Mouse (Mus musculus) urinary bladder, postnatal 36 days (tissue): ENCODE measurements around the gene Ndufs5.

Experiments used
- DNase-seq, 2 experiments: peaks; one replicate each; pipeline ENCODE4 v3.0.0; 2022; ENCODE audit warnings: low spot score in 2 of 2, mixed read lengths in 1 of 2

The Ndufs5 gene

GRCm38 (mm10) chr4:123717574-123718433, at the start of gene Ndufs5:
TSS of gene Ndufs5 (minus strand) at chr4:123718202.
- DNase-seq: peak; percentile 94 to 95

GRCm38 (mm10) chr4:123765071-123765470, 47.1 kb upstream of the Ndufs5 start:
- no peak for DNase-seq

- peak in 1 of 2 experiments; percentile 14 for DNase-seq
Observed at GRCm38 (mm10) chr4:123758306-123758705, 40.3 kb upstream of the Ndufs5 start.

GRCm38 (mm10) chr4:123750707-123751312, 32.8 kb upstream of the Ndufs5 start:
- peak; percentile 22 to 40 for DNase-seq

- peak; percentile 97 for DNase-seq
Observed at GRCm38 (mm10) chr4:123750152-123750651, 32.2 kb upstream of the Ndufs5 start, which contains the start of gene Akirin1. TSS of gene Akirin1 (minus strand) at chr4:123750345.

GRCm38 (mm10) chr4:123749484-123750130, 31.6 kb upstream of the Ndufs5 start:
- peak in 1 of 2 experiments; percentile 6 for DNase-seq

- no peak for DNase-seq
Observed at GRCm38 (mm10) chr4:123748726-123749415, 30.9 kb upstream of the Ndufs5 start.

- no peak for DNase-seq
Observed at GRCm38 (mm10) chr4:123745221-123745775, 27.3 kb upstream of the Ndufs5 start.

GRCm38 (mm10) chr4:123742891-123743290, 24.9 kb upstream of the Ndufs5 start:
- DNase-seq: no peak

GRCm38 (mm10) chr4:123738708-123739107, 20.7 kb upstream of the Ndufs5 start:
- DNase-seq: no peak

GRCm38 (mm10) chr4:123733532-123733931, 15.5 kb upstream of the Ndufs5 start:
- no peak for DNase-seq

GRCm38 (mm10) chr4:123732921-123733320, 14.9 kb upstream of the Ndufs5 start:
- DNase-seq: no peak

GRCm38 (mm10) chr4:123732163-123732910, 14.3 kb upstream of the Ndufs5 start:
- DNase-seq: no peak

GRCm38 (mm10) chr4:123721761-123722160, 3.8 kb upstream of the Ndufs5 start:
- no peak for DNase-seq

GRCm38 (mm10) chr4:123718434-123718780, 405 bp upstream of the Ndufs5 start:
- DNase-seq: no peak

GRCm38 (mm10) chr4:123712431-123712830, 5.6 kb downstream of the Ndufs5 start:
- DNase-seq: no peak

GRCm38 (mm10) chr4:123707340-123707739, 10.7 kb downstream of the Ndufs5 start:
- DNase-seq: no peak

- no peak for DNase-seq
Observed at GRCm38 (mm10) chr4:123705340-123705739, 12.7 kb downstream of the Ndufs5 start.

- DNase-seq: no peak
Observed at GRCm38 (mm10) chr4:123693384-123693783, 24.6 kb downstream of the Ndufs5 start.

- DNase-seq: no peak
Observed at GRCm38 (mm10) chr4:123692071-123692470, 25.9 kb downstream of the Ndufs5 start.

GRCm38 (mm10) chr4:123690311-123690710, 27.7 kb downstream of the Ndufs5 start:
- DNase-seq: peak in 1 of 2 experiments; percentile 47
